Mouse (Mus musculus): Measurements from ENCODE around the gene Gm10181. TPM values are rescaled to one million over a fixed set of nuclear protein-coding genes. Genes with fewer than 3 reads are reported as not detected.

Gm10181 gene
- polyA plus RNA-seq, 1 experiment from 2014 or later = not detected

DNA sequence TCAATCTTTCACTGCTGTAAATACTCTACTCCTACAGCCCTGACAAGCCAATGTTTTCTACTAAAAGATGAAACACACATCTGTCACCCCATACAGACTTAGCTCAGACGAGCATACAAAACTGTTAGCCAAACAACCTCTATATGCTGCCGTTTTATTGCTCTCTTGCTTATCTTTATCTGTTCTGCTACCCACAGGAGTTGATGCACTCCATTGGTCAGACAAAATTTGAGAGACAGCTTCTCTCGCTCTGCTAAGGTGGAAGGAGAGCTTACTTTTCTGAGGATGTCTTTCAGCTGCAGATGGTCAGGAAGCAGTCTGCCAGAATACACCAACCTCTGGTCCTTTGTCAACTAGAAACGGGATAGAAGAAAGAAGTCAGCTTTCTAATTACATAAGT, 43.7 kb downstream of the Gm10181 start:
- H3K9ac ChIP-seq (ENCODE audit: low read length) = no peak overlapping the region
- no peak overlapping the region for H3K4me2 ChIP-seq (ENCODE audit: low read length)
- DNase-seq (ENCODE audit: low spot score) (no peak), ATAC-seq (no peak)
- no peaks in the 10 kb centered on the region for H3K4me1 ChIP-seq (ENCODE audit: control insufficient read depth, insufficient read depth, low read length)
- H3K9me3 ChIP-seq (replicated peaks; ENCODE audit: control insufficient read depth, low read length) = no peaks in the 10 kb centered on the region
- peaks cover 7% of the 10 kb centered on the region for H3K36me3 ChIP-seq (ENCODE audit: control insufficient read depth, insufficient read depth, low read length)
- H3K27ac ChIP-seq (ENCODE audit: low read depth, low read length) = no peak overlapping the region
- no peak overlapping the region for H3K4me3 ChIP-seq (ENCODE audit: low read depth, low read length)
- H3K27me3 ChIP-seq (replicated peaks; ENCODE audit: control insufficient read depth, insufficient read depth, low read length) = no peaks in the 10 kb centered on the region
- WGBS = 83% methylated on average over 4 of the region's 4 CpGs

DNA sequence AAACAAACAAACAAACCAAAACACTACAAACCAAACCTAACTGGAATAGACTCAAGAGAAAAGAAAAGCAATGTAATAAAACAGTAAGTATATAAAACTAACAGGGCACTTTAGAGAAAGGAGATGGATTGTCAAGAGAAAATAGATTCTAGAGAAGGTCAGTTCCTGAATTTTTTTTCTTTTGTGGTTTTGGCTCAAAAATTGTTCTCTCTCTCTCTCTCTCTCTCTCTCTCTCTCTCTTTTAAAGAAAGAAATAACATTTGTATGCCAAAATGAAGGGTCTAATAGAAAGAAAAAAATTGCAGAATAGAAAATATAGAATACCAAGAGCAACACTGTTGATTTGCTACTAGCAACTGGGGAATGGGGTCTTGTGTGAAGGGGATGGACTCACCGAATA, 49.7 kb downstream of the Gm10181 start:
- H3K4me3 ChIP-seq (ENCODE audit: low read depth, low read length) = no peak overlapping the region
- no peaks in the 10 kb centered on the region for H3K36me3 ChIP-seq (ENCODE audit: control insufficient read depth, insufficient read depth, low read length)
- H3K27ac ChIP-seq (ENCODE audit: low read depth, low read length) = no peak overlapping the region
- H3K27me3 ChIP-seq (replicated peaks; ENCODE audit: control insufficient read depth, insufficient read depth, low read length) = no peaks in the 10 kb centered on the region
- ATAC-seq (no peak), DNase-seq (ENCODE audit: low spot score) (no peak)
- no peaks in the 10 kb centered on the region for H3K4me1 ChIP-seq (ENCODE audit: control insufficient read depth, insufficient read depth, low read length)
- no peak overlapping the region for H3K4me2 ChIP-seq (ENCODE audit: low read length)
- 89% methylated on average over 1 of the region's 1 CpGs for WGBS
- H3K9ac ChIP-seq (ENCODE audit: low read length) = no peak overlapping the region
- no peaks in the 10 kb centered on the region for H3K9me3 ChIP-seq (replicated peaks; ENCODE audit: control insufficient read depth, low read length)

Other genes with a start within 250 kb of the Gm10181 start
- gene Herpud2, start 62.4 kb downstream of the Gm10181 start, polyA plus RNA-seq (2014; fragmentation: Nextera tagmentation; extraction: Ambion mirVana) = 25.3 and 31.6 TPM in 2 replicates
- 270 and 293 TPM in 2 replicates for gene Sept7, start 163.0 kb downstream of the Gm10181 start, polyA plus RNA-seq (2014; fragmentation: Nextera tagmentation; extraction: Ambion mirVana)